Mouse (Mus musculus) CH12.LX (cell line): ENCODE data around the gene Themis. TPM values are rescaled to one million over a fixed set of nuclear protein-coding genes. Genes with fewer than 3 reads are reported as not detected.

ENCODE experiments used
- DNase-seq: peaks from one replicate; pipeline ENCODE4 v3.0.0-alpha.2; 2013; ENCODE audit errors: extremely low read depth
- H3K27ac ChIP-seq: 2 replicates; pipeline ENCODE4 v1.5.1; 2012; ENCODE audit warnings: low read depth, mild to moderate bottlenecking, control low read depth, moderate library complexity; ENCODE audit not compliant: insufficient read depth
- H3K27me3 ChIP-seq: replicated peaks from 2 replicates; pipeline ENCODE3; 2012; ENCODE audit warnings: inconsistent platforms
- H3K36me3 ChIP-seq, 2 experiments: replicated peaks in 1 of 2; 2 replicates each; pipeline versions ENCODE3 to v1.6.1; 2012; ENCODE audit warnings: inconsistent platforms in 1 of 2, low read length in 1 of 2, mild to moderate bottlenecking in 1 of 2, mixed read lengths in 1 of 2, moderate library complexity in 1 of 2; ENCODE audit not compliant: control insufficient read depth in 1 of 2, insufficient read depth in 1 of 2
- H3K4me1 ChIP-seq, 2 experiments: 2 replicates each; pipeline ENCODE4 v1.6.1; 2012; ENCODE audit warnings: inconsistent platforms in 1 of 2, moderate library complexity in 1 of 2; ENCODE audit not compliant: insufficient read depth in 2 of 2, control insufficient read depth in 1 of 2
- H3K4me2 ChIP-seq: 2 replicates; pipeline ENCODE4 v1.6.1; 2012; ENCODE audit warnings: low read depth, mild to moderate bottlenecking, control low read depth; ENCODE audit not compliant: poor library complexity, insufficient read depth, severe bottlenecking
- H3K4me3 ChIP-seq, 3 experiments: fragments of 150-350 bp in 1 of 3; sonication (generic) in 1 of 3; replicated peaks in 1 of 3; 2 replicates each; pipeline versions ENCODE3 to v1.5.1; 2011 to 2012; ENCODE audit warnings: low read depth in 2 of 3, low read length in 2 of 3, mild to moderate bottlenecking in 2 of 3, moderate library complexity in 2 of 3, control low read depth in 1 of 3, improper control_type of control experiment in 1 of 3, inconsistent platforms in 1 of 3, mixed read lengths in 1 of 3; ENCODE audit not compliant: poor library complexity in 1 of 3
- H3K79me2 ChIP-seq: replicated peaks from 2 replicates; pipeline ENCODE4 v1.6.1; 2012; ENCODE audit warnings: mild to moderate bottlenecking, moderate library complexity; ENCODE audit not compliant: control insufficient read depth, poor library complexity, insufficient read depth, severe bottlenecking; ENCODE audit errors: extremely low read depth
- H3K9ac ChIP-seq: 2 replicates; pipeline ENCODE4 v1.6.1; 2012; ENCODE audit warnings: low read depth, mild to moderate bottlenecking, control low read depth, moderate library complexity; ENCODE audit not compliant: insufficient read depth
- H3K9me3 ChIP-seq: replicated peaks from 2 replicates; pipeline ENCODE3; 2012; ENCODE audit warnings: low read length, inconsistent platforms, mixed read lengths
- BHLHE40 ChIP-seq: IDR thresholded peaks from 2 replicates; pipeline ENCODE4 v1.6.1; 2011; ENCODE audit warnings: mild to moderate bottlenecking, low read depth, low read length, improper control_type of control experiment
- CHD1 ChIP-seq: IDR thresholded peaks from 2 replicates; pipeline ENCODE4 v1.6.1; 2012; ENCODE audit warnings: low read depth, low read length, improper control_type of control experiment, inconsistent platforms
- CHD2 ChIP-seq: IDR thresholded peaks from 2 replicates; pipeline ENCODE4 v1.6.1; 2011; ENCODE audit warnings: low read length, improper control_type of control experiment
- E2F4 ChIP-seq: IDR thresholded peaks from 2 replicates; pipeline ENCODE4 v1.6.1; 2011; ENCODE audit warnings: low read depth, low read length, improper control_type of control experiment; ENCODE audit not compliant: insufficient replicate concordance
- EP300 ChIP-seq: IDR thresholded peaks from 2 replicates; pipeline ENCODE4 v1.6.1; 2011; ENCODE audit warnings: low read length, improper control_type of control experiment
- HCFC1 ChIP-seq: IDR thresholded peaks from 2 replicates; pipeline ENCODE4 v1.6.1; 2012; ENCODE audit warnings: low read depth, mild to moderate bottlenecking, inconsistent platforms, low read length, improper control_type of control experiment
- IRF4 ChIP-seq: IDR thresholded peaks from 2 replicates; pipeline ENCODE4 v1.6.1; 2014; ENCODE audit warnings: low read depth, mild to moderate bottlenecking, inconsistent platforms, low read length, improper control_type of control experiment
- JUN ChIP-seq: IDR thresholded peaks from 2 replicates; pipeline ENCODE4 v1.6.1; 2011; ENCODE audit warnings: low read depth, mild to moderate bottlenecking, low read length, improper control_type of control experiment, moderate library complexity; ENCODE audit not compliant: insufficient read depth
- JUND ChIP-seq: conservative IDR thresholded peaks from 2 replicates; pipeline ENCODE4 v1.6.1; 2011; ENCODE audit warnings: low read depth, low read length, improper control_type of control experiment
- KAT2A ChIP-seq: IDR thresholded peaks from 2 replicates; pipeline ENCODE4 v1.6.1; 2012; ENCODE audit warnings: low read length, improper control_type of control experiment, inconsistent platforms; ENCODE audit not compliant: insufficient replicate concordance
- MAFK ChIP-seq: IDR thresholded peaks from 2 replicates; pipeline ENCODE4 v1.6.1; 2011; ENCODE audit warnings: low read length, improper control_type of control experiment; ENCODE audit not compliant: insufficient replicate concordance
- MAX ChIP-seq: IDR thresholded peaks from 2 replicates; pipeline ENCODE4 v1.6.1; 2011; ENCODE audit warnings: low read length, improper control_type of control experiment
- MEF2A ChIP-seq: IDR thresholded peaks from 2 replicates; pipeline ENCODE4 v1.6.1; 2014; ENCODE audit warnings: low read depth, mild to moderate bottlenecking, inconsistent platforms, low read length, improper control_type of control experiment, borderline replicate concordance
- MXI1 ChIP-seq: IDR thresholded peaks from 2 replicates; pipeline ENCODE4 v1.6.1; 2011; ENCODE audit warnings: mild to moderate bottlenecking, low read depth, low read length, improper control_type of control experiment
- NELFE ChIP-seq: IDR thresholded peaks from 2 replicates; pipeline ENCODE4 v1.6.1; 2011; ENCODE audit warnings: low read depth, low read length, improper control_type of control experiment
- NRF1 ChIP-seq: IDR thresholded peaks from 2 replicates; pipeline ENCODE4 v1.6.1; 2014; ENCODE audit warnings: low read depth, mild to moderate bottlenecking, inconsistent platforms, low read length, improper control_type of control experiment, moderate library complexity
- PAX5 ChIP-seq: IDR thresholded peaks from 2 replicates; pipeline ENCODE4 v1.6.1; 2012; ENCODE audit warnings: low read length, inconsistent platforms, mixed read lengths
- POLR2A ChIP-seq: IDR thresholded peaks from 2 replicates; pipeline ENCODE4 v1.6.1; 2011; ENCODE audit warnings: low read depth, mild to moderate bottlenecking, improper control_type of control experiment, low read length
- RAD21 ChIP-seq: IDR thresholded peaks from 2 replicates; pipeline ENCODE4 v1.6.1; 2011; ENCODE audit warnings: low read depth, mild to moderate bottlenecking, low read length, improper control_type of control experiment, moderate library complexity
- RCOR1 ChIP-seq: conservative IDR thresholded peaks from 2 replicates; pipeline ENCODE4 v1.6.1; 2012; ENCODE audit warnings: low read depth, mild to moderate bottlenecking, inconsistent platforms, low read length, improper control_type of control experiment
- SIN3A ChIP-seq: IDR thresholded peaks from 2 replicates; pipeline ENCODE4 v1.6.1; 2012; ENCODE audit warnings: low read length, improper control_type of control experiment, inconsistent platforms
- TBP ChIP-seq: conservative IDR thresholded peaks from 2 replicates; pipeline ENCODE4 v1.6.1; 2011; ENCODE audit warnings: low read depth, low read length, improper control_type of control experiment
- UBTF ChIP-seq: IDR thresholded peaks from 2 replicates; pipeline ENCODE4 v1.6.1; 2012; ENCODE audit warnings: low read depth, mild to moderate bottlenecking, inconsistent platforms, low read length, improper control_type of control experiment, moderate library complexity
- USF1 ChIP-seq: IDR thresholded peaks from 2 replicates; pipeline ENCODE4 v1.6.1; 2014; ENCODE audit warnings: low read depth, mild to moderate bottlenecking, inconsistent platforms, low read length, improper control_type of control experiment
- USF2 ChIP-seq: conservative IDR thresholded peaks from 2 replicates; pipeline ENCODE4 v1.6.1; 2011; ENCODE audit warnings: low read depth, low read length, improper control_type of control experiment
- ZC3H11A ChIP-seq: IDR thresholded peaks from 2 replicates; pipeline ENCODE4 v1.6.1; 2012; ENCODE audit warnings: low read depth, mild to moderate bottlenecking, inconsistent platforms, low read length, improper control_type of control experiment
- ZKSCAN1 ChIP-seq: IDR thresholded peaks from 2 replicates; pipeline ENCODE4 v1.6.1; 2012; ENCODE audit warnings: low read depth, inconsistent platforms, low read length, improper control_type of control experiment, borderline replicate concordance
- ZNF384 ChIP-seq: IDR thresholded peaks from 2 replicates; pipeline ENCODE4 v1.6.1; 2012; ENCODE audit warnings: low read depth, low read length, improper control_type of control experiment, inconsistent platforms
- dilution Hi-C: fragments of 300-500 bp; cut with MboI; formaldehyde crosslinking; loops from 2 replicates; pipeline ENCODE4 v1.14.3; 2020; ENCODE audit warnings: low sequenced_read_pairs; ENCODE audit not compliant: extremely low pct_unique_long_range_greater_than_20kb, extremely low pct_ligation_motif_present
- in situ Hi-C: fragments of 300-500 bp; cut with MboI; formaldehyde crosslinking; loops from 3 replicates; pipeline ENCODE4 v1.14.3; 2019; ENCODE audit warnings: low sequenced_read_pairs, low pct_ligation_motif_present, low pct_unique_long_range_greater_than_20kb, mixed read lengths
- polyA plus RNA-seq: library from polyadenylated mRNA; unstranded; fragments of >175 nt; gene quantifications from 2 replicates; pipeline ENCODE4 v1.2.1, GENCODE M21; 2012; ENCODE audit warnings: low read depth; ENCODE audit not compliant: insufficient read length
- total RNA-seq, 2 experiments: library from RNA; depleted of rRNA; stranded (reverse); fragments of 300-350 nt in 1 of 2; fragments of >200 nt in 1 of 2; gene quantifications; 2 replicates each; pipeline ENCODE4 v1.2.3; 2012 to 2014

Gene Themis
- total and polyA plus RNA-seq, 3 experiments: not detected

- Histone ChIP-seq H3K4me3 (no peak overlapping the region), H3K36me3 (no peaks in the 10 kb centered on the region), H3K9ac (no peak overlapping the region), H3K79me2 (no peaks in the 10 kb centered on the region), H3K4me2 (no peak overlapping the region), H3K9me3 (peaks cover 2% of the 10 kb centered on the region), H3K27me3 (no peaks in the 10 kb centered on the region), H3K4me1 (no peaks in the 10 kb centered on the region), H3K27ac (no peak overlapping the region)
- dilution Hi-C loops (no loop called here), in situ Hi-C loops (no loop called here)
- TF ChIP-seq MEF2A (no peak), E2F4 (no peak), USF2 (no peak), TBP (no peak), USF1 (no peak), MXI1 (no peak), PAX5 (no peak), ZKSCAN1 (no peak), MAX (no peak), KAT2A (no peak), EP300 (no peak), CHD1 (no peak), POLR2A (no peak), MAFK (no peak), RAD21 (no peak), NELFE (no peak), CHD2 (no peak), ZNF384 (no peak), IRF4 (no peak), BHLHE40 (no peak)
- DNase-seq: no peak
Observed at GRCm38 (mm10) chr10:28665141-28665540, 3.0 kb upstream of the Themis start.

GRCm38 (mm10) chr10:28673931-28674330 lies 5.8 kb downstream of the Themis start:
- Histone ChIP-seq H3K79me2 (no peaks in the 10 kb centered on the region), H3K27me3 (no peaks in the 10 kb centered on the region), H3K4me2 (no peak overlapping the region), H3K9ac (no peak overlapping the region), H3K4me3 (no peak overlapping the region), H3K9me3 (peaks cover 2% of the 10 kb centered on the region), H3K27ac (no peak overlapping the region), H3K36me3 (no peaks in the 10 kb centered on the region), H3K4me1 (no peaks in the 10 kb centered on the region)
- in situ Hi-C loops (no loop called here), dilution Hi-C loops (no loop called here)
- DNase-seq: no peak
- TF ChIP-seq JUND (no peak), CHD2 (no peak), RCOR1 (no peak), UBTF (no peak), CHD1 (no peak), TBP (no peak), MEF2A (no peak), HCFC1 (no peak), PAX5 (no peak), SIN3A (no peak), BHLHE40 (no peak), NRF1 (no peak), MAX (no peak), JUN (no peak), ZC3H11A (no peak)
